Mouse (Mus musculus) layer of hippocampus, postnatal 14 days (tissue): ENCODE data around the gene Maml1. TPM values are rescaled to one million over a fixed set of nuclear protein-coding genes. Genes with fewer than 3 reads are reported as not detected.

Experiments used
- microRNA-seq, 2 experiments: library from miRNA; unstranded; fragments of <30 nt; microRNA quantifications; one replicate each; pipeline ENCODE4 v1.2.0; 2021
- total RNA-seq, 2 experiments: library from RNA; stranded (reverse); gene quantifications; 2 replicates each; pipeline ENCODE4 v1.2.3; 2021

Gene Maml1
- total RNA-seq, 2 experiments from 2014 or later = 9.6 to 10.5 TPM

Small RNA genes lying within 50 kb of the gene (microRNA-seq; reads per million reads assigned to microRNA genes)
- 0.85 to 1.6 reads per million in 2 experiments for gene Mir6919

Other genes starting within 250 kb of the Maml1 start
- gene Tbc1d9b, start 160.9 kb downstream of the Maml1 start, total RNA-seq = 100 to 1,000 TPM; 104 to 105 TPM
- 10 to 100 TPM; 15.3 to 17.7 TPM for gene Mrnip, start 117.9 kb downstream of the Maml1 start, total RNA-seq
- 100 to 1,000 TPM; 343 to 377 TPM for gene Sqstm1, start 81.5 kb downstream of the Maml1 start, total RNA-seq
- 100 to 1,000 TPM; 166 to 175 TPM for gene Mgat4b, start 81.4 kb downstream of the Maml1 start, total RNA-seq
- gene Ltc4s, start 53.7 kb downstream of the Maml1 start, total RNA-seq = 10 to 100 TPM; 13.1 to 13.8 TPM
- 100 to 1,000 TPM; 424 to 458 TPM for gene Canx, start 33.4 kb upstream of the Maml1 start, total RNA-seq
- not detected for gene Cby3, start 62.2 kb upstream of the Maml1 start, total RNA-seq
- 100 to 1,000 TPM; 235 to 246 TPM for gene Hnrnph1, start 84.7 kb upstream of the Maml1 start, total RNA-seq
- 10 to 100 TPM; 22.8 to 24.4 TPM for gene Rufy1, start 138.8 kb upstream of the Maml1 start, total RNA-seq